Mouse (Mus musculus) adrenal gland, adult 8-10 months (tissue): ENCODE data around the gene D17Wsu92e. TPM values are rescaled to one million over a fixed set of nuclear protein-coding genes. Genes with fewer than 3 reads are reported as not detected.

ENCODE experiments used
- total RNA-seq, 4 experiments: library from RNA; stranded (reverse); gene quantifications; 2 replicates each; pipeline ENCODE4 v1.2.4; 2022

D17Wsu92e gene
- total RNA-seq, 4 experiments from 2014 or later, result 149 to 177 (median 165) TPM

Other genes starting within 250 kb of the D17Wsu92e start
- 100 to 1,000 TPM; 194 to 226 (median 212) TPM for gene Nudt3, start 197.2 kb downstream of the D17Wsu92e start, total RNA-seq
- gene RPS10-NUDT3, start 185.4 kb downstream of the D17Wsu92e start, total RNA-seq, result not detected
- 100 to 1,000 TPM; 828 to 975 (median 886) TPM for gene Rps10, start 184.0 kb downstream of the D17Wsu92e start, total RNA-seq
- gene Pacsin1, start 165.1 kb downstream of the D17Wsu92e start, total RNA-seq, result 10 to 100 TPM in 1 of 4 experiments, 1 to 10 TPM in 3; 3.9 to 11.2 (median 7.9) TPM
- gene Spdef, start 91.7 kb downstream of the D17Wsu92e start, total RNA-seq, result under 1 TPM in 1 of 4 experiments, not detected in 3; 0.37 TPM
- gene Snrpc, start 17.5 kb upstream of the D17Wsu92e start, total RNA-seq, result 10 to 100 TPM; 58.4 to 66.3 (median 59.3) TPM
- gene Uhrf1bp1, start 35.8 kb upstream of the D17Wsu92e start, total RNA-seq, result 10 to 100 TPM; 35.3 to 36.2 (median 35.8) TPM
- gene Anks1, start 88.7 kb upstream of the D17Wsu92e start, total RNA-seq, result 10 to 100 TPM; 25.5 to 40.1 (median 32.6) TPM
- gene Taf11, start 89.2 kb upstream of the D17Wsu92e start, total RNA-seq, result 10 to 100 TPM; 34.3 to 42.2 (median 35.7) TPM